Mouse (Mus musculus): Measurements from ENCODE around the gene Sbds. TPM values are rescaled to one million over a fixed set of nuclear protein-coding genes. Genes with fewer than 3 reads are reported as not detected.
A peak's percentile ranks its signal among the peaks of the same experiment; 100 is the strongest.
"Not testable (repeated sequence)": the region's sequence is repeated elsewhere in the genome, so short reads cannot be mapped to it uniquely, and the experiment has no call there.

Gene Sbds
- total RNA-seq, 2 experiments from 2014 or later: 75.4 to 81.3 TPM

DNA sequence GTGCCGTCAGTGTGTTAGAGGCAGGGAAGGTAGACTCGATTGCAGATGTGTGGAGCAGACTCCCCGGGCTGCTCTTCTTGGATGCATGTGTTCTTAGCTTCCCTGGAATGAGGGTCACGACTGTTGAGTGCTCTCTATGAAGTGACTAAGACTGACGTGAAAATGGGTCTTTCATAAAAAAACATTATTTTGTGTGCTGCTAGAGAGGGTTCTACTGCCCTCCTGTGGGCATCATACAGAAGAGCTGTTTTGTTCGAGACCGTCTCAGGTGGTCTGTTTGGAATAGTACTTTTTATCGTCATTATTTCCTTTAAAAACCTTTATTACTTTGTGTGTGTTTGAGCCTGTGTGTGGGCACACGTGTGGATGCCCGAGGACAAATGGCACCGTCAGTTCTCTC is 8.1 kb upstream of the Sbds start:
- intact Hi-C loops (cut with DNase I): no loop called here

DNA sequence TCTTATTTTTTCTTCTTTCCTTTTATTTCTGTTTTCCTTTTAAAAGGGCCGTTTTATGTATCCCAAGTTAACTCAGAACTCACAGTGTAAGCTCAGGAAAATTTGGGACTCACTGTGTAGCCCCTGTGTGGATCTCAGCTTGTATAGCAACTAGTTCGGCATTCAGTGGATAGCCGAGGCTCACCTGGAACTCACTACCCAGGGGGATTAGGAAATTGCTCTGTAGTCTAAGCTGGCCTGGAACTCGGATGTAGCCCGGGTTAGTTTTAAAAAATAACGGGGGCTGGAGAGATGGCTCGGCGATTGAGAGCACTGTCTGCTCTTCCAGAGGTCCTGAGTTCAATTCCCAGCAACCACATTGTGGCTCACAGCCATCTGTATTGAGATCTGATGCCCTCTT is 2.0 kb upstream of the Sbds start:
- no peak for DNase-seq (ENCODE audit: low spot score in 2 of 2)
- intact Hi-C loops (cut with DNase I): no loop called here

More for the DNA sequence above, 8.1 kb upstream of the Sbds start:
- no peak for DNase-seq (ENCODE audit: low spot score in 2 of 2)

DNA sequence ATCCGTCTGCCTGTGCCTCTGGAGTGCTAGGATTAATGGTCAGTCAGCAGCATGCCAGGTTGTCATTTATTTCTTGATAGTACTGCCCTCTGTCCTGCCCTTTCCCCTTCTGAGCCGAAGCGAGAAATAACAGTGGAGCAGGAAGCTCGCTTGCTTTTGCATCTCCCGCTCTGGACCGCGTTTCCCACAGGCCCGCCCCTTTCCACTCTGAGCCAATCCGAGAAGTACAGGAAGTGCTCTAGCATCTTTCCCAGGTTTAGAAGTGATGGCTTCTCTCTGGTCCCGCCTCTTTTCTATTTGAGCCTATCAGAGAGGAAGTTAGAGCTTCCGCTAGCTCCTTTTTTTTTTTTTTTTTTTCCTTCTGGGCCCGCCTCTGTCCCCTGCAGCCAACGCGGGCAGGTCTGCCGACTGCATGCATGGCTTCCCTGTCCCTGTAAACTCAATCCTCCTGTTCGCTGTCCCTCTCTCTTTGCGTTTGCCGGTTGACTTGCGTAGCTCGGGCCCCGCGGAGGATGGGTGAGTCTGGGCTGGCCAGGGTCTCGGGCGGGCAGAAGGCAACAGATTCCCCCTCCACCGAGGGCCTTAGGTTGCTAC is 1.4 kb upstream of the Sbds start:
- intact Hi-C loops (cut with DNase I): no loop called here
- DNase-seq (ENCODE audit: low spot score in 2 of 2): peak; percentile 89 to 92

DNA sequence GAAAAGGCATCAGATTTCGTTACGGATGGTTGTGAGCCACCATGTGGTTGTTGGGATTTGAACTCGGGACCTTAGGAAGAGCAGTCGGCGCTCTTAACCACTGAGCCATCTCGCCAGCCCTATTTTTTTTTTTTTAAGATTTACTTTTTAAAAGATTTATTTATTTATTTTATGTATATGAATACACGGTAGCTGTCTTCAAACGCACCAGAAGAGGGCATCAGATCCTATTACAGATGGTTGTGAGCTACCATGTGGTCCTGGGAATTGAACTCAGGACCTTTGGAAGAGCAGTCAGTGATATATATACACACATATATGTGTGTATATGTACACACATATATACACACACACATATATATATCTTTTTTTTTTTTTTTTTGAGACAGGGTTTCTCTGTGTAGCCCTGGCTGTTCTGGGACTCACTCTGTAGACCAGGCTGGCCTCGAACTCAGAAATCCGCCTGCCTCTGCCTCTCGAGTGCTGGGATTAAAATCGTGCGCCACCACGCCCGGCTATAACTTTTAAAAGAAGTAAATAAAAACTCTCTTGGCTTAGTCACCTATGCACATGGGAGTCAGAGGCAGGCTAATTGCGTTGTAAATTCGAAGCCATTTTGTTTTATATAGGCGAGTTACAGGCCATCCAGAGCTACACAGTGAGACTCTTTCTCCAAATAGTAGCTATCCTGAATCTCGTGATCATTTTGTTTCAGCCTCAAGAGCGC is 632 bp upstream of the Sbds start:
- intact Hi-C loops (cut with DNase I); DNase-seq (ENCODE audit: low spot score in 2 of 2): not testable (repeated sequence)

DNA sequence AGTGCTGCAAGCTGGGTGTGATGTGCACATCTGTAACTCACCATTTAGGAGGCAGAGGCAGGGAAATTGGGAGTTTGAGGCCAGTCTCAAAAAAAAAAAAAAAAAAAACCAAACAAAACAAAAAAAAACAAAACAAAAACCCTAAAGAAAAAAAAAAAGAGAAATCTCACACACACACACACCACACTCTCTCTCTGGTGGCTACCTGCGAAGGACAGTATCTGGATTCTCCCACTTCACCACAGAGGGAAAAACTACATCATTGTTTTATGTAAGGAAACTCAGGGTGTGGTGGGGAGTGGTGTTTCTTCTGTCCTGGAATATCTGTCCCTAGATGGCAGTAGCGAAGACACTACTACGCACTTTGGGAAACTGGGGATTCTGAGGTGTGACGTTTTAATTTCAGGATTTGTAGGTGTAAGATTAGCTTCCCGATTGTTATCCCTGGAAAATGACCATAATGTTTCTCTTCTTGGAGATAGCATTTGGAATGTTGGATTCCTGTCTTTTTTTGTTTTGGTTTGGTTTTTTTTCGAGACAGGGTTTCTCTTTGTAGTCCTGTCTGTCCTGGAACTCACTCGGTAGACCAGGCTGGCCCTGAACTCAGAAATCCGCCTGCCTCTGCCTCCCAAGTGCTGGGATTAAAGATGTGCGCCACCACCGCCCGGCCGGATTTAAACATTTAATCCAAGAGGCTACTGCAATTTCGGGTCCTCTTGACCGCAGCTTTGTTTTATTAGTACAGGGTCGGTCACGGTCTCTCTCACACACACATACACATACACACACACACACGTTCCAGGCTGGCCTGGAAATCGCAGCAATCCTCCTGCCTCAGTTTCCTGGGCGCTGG is 940 bp downstream of the Sbds start:
- DNase-seq (ENCODE audit: low spot score in 2 of 2): peak in 1 of 2 experiments; percentile 30
- intact Hi-C loops (cut with DNase I): no loop called here

DNA sequence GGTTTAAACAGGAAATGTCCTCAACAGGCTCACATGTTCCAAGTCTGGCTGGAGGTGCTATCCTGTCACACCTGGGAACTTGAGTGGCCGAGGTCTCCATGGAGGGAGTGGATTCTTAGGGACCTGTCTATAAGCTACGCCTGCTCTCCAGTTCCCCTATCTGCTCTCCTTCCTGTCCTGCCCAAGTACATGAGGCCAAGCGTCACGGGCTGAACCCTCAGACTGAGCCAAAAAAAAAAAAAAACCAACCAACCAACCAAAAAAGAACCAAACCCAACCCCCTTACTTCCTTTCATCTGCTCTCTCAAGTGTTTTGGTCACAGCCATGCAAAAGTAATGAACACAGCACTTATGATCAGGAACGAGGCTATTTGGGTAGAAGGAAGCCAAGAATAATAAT is 7.5 kb downstream of the Sbds start:
- no peak for DNase-seq (ENCODE audit: low spot score in 2 of 2)
- intact Hi-C loops (cut with DNase I): no loop called here

DNA sequence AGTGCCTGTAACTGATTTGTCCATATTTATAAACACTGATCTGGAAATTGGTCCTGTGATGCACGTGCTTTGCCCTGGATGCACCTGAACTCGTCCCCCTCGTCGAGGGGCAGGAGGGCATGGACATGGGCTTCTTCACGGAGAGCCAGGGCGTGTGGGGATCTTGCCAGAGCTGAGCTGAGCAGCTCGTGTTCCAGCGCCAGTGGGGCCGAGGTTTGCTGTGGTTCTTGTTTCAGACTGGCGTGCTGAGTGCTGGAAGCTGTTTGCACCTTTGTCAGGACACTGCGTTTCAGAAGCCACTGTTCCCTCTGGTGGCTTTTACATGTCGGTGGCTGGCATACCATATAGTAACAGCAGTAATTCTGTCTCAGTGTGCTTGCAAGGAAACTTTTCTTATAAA is 13.9 kb downstream of the Sbds start:
- intact Hi-C loops (cut with DNase I): no loop called here
- no peak for DNase-seq (ENCODE audit: low spot score in 2 of 2)

DNA sequence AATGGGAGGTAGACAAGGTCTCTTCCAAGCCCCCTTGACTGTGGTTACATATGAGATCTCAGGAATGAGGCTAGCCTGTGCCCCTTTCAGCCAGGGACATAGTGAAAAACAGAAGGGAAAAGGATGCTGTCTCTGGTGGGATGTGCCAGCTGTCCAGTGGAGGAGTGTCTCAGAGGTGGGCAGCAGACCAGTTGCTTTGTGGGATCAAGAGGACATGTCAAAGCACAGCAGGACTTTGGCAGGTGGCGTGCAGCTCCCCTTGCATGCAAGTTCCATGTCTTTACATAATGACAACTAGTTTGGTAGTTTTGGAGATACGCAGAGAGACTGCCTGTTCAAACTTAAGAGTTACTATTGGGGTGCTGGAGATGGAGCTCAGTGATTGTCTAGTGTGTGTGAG is 15.5 kb downstream of the Sbds start:
- intact Hi-C loops (cut with DNase I): no loop called here
- no peak for DNase-seq (ENCODE audit: low spot score in 2 of 2)

DNA sequence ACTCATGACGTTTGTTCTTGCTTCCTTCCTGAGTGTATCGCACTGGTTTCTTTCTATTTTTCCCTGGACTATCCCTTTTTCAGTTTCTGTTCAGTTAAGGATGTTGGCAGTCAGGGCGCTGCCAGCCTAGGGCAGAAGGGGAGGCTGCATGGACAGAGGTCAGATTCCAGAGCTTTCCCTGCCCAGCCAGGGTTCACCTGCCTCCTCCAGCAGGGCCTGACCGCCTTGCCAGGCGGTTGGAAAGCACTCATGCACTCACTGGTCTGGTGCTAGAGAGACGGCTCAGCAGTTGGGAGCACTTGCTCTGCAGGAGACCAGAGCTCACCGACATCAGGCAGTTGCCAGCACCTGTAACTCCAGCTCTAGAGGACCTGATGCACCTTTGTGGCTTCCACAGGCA is 16.1 kb downstream of the Sbds start:
- intact Hi-C loops (cut with DNase I): no loop called here
- DNase-seq (ENCODE audit: low spot score in 2 of 2): no peak

DNA sequence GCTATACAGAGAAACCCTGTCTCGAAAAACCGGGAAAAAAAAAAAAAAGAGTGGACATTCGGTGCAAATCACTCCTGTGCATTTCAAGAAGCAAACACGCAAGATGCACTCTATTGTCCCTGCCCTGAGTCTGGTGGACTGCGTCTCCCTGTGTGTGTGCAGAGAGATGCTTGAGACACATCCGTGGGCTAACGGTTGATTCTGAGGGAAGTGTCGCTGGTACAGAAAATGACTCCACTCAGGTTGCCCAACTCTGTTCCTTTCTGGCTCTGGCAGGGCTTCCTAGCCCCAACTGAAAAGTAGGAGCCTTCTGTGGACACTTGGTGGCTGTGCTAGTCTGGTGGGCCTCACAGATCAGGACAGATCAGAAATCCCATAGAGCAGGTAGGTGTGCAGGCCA is 19.0 kb downstream of the Sbds start:
- intact Hi-C loops (cut with DNase I): no loop called here

DNA sequence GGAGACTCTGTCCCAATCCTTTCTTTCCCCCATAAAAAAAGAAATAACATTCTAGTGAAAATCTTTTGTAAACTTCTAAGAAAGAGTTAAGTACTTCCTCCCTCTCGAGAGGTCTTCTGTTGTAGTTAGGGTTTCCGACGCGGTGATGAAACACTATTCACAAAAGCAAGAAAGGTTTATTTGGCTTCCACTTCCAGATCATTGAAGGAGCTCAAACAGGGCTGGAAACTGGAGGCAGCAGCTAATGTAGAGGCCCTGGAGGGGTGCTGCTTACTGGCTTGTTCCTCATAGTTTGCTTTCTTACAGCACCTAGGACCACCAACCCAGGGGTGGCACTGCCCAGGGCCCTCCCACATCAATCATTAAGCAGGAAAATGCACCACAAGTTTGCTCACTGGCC is 27.2 kb downstream of the Sbds start:
- DNase-seq (ENCODE audit: low spot score in 2 of 2): no peak

More for the DNA sequence above, 19.0 kb downstream of the Sbds start:
- no peak for DNase-seq (ENCODE audit: low spot score in 2 of 2)

DNA sequence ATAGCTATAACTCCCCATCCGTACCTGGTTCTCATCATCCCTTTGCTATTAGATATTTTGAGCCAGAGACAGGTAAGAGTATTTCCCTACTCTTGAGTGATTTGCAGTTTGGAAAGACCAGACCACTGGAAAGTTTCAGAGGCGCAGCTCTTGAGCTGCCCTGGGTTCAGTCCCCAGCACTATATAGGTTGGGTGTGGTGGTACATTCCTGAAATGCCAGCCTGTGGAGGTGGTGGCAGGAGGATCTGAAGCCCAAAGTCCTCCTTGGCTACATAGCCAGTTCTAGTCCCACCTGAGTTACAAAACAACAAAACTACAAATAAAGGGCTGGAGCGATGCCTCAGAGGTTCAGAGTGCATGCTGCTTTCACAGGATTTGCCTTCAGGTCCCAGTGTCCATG is 28.5 kb downstream of the Sbds start:
- intact Hi-C loops (cut with DNase I): no loop called here
- no peak for DNase-seq (ENCODE audit: low spot score in 2 of 2)

More for the DNA sequence above, 27.2 kb downstream of the Sbds start:
- intact Hi-C loops (cut with DNase I): no loop called here

DNA sequence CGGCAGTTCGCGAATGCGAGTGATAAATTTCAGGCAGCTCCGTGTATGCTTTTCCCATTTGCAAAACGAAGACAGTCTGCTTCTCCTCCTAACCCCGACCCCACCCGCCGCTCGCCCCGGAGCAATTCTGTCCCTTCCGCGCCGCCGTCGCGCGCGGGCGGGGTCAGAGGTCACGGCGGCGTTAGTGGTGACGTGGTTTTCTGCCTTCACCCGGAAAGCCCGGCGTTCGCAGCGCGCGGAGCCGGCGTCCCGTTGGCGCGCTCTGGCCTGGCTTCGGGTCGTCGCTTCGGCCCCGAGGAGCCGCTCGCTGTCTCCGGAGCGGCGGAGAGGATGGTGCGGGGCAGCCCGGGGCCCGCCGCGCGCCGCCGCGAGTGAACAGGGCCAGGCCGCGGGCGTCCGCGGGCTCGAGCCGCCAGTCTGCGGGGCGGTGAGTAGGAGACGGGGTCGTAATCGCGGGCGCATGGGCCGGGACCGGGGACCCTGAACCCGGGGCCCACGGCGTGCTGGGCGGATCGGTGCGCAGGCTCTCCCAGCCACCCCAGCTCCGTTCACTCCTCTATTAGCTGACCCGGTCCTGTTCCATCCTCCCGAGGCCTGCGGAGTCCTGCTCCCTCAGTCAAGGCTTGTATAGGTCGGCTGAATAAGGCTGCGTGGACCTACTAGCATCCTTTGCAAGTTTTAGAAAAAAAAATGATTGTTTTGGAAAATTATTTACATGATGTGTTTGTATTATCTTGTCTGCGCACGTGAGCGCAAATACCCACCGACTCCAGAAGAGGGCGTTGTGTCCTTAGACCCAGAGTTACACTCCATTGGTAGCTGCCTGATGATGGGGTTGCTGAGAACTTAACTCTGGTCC is 33.0 kb downstream of the Sbds start:
- DNase-seq (ENCODE audit: low spot score in 2 of 2): peak; percentile 96 to 98
- intact Hi-C loops (cut with DNase I): loop anchor here (1.0 kb wide), 1 partner anchor 51 kb away; the partner anchor contains the start of gene Rabgef1

DNA sequence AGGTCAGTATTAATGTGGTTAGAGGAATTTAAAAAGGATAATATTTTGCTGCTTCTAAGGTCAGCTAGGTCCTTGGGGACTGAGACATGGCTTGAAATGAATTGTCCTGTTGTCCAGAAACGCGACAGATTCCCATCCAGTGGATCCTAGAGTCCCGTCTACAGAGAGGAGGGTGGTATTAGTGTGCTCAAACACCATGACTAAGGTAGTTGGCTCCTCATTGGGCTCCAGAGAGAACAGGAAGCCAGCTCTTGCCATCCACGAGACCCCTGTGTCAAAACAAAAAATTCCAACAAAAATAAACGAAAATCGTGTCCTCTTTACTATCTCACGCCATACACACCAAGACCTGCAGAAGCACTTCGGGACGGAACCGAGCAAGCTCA is 33.6 kb downstream of the Sbds start:
- DNase-seq (ENCODE audit: low spot score in 2 of 2): no peak

DNA sequence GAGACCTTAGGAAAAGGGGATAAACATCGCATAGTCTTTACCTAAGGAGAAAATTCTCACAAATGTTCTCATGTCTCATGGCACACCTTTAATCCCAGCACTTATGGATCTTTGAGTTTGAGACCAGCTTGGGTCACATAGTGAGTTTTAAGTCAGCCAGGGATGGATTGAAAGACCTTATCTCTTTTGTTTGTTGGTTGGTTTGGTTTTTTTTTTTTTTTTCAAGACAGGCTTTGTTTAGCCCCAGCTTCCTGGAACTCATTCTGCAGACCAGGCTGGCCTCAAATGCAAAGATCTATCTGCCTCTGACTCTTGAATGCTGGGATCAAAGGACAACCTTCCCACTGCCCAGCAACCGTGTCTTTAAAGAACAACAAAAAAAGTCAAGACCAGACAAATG is 34.0 kb downstream of the Sbds start:
- intact Hi-C loops (cut with DNase I): no loop called here
- no peak for DNase-seq (ENCODE audit: low spot score in 2 of 2)

More for the DNA sequence above, 33.6 kb downstream of the Sbds start:
- intact Hi-C loops (cut with DNase I): loop anchor here (1.0 kb wide), 1 partner anchor 50 kb away; the partner anchor contains the start of gene Rabgef1

DNA sequence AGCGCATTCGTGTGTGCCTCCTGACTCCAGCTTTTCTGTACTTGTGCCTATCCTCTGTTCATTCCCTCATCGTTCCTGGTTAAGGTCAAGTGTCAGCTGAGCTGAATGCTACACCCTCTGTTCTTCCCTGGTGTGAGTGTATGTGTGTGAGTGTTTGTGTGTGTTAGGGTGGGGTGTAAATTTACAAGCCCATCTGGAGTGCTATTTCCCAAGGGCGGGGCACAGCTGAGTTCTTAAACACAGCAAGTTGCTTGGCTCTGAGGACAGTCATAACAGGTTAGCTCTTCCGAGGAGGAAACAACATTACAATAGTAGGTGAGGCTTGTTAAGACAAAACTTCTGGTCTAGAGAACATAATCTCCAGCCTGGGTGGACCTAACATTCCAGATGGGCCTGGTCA is 37.0 kb downstream of the Sbds start:
- intact Hi-C loops (cut with DNase I): no loop called here
- DNase-seq (ENCODE audit: low spot score in 2 of 2): no peak

DNA sequence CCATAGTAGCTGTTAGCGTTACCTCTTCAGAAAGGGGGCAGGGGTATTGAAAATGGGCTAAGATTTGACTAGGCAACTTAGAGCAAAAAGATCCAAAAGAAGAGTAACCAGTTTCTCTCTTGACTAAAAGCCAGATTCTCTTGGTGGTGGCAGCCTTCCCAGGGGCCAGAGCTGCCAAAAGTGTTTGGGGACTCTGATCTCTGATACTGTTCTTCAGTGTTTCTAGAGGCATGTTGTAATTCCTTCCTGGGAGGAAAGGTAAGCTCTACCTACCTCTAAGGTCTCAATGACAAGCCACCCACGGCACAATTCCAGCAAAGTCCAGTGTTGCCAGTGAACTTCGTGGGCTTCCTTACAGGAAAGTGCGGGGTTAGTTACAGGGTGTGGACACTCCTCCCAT is 37.9 kb downstream of the Sbds start:
- no peak for DNase-seq (ENCODE audit: low spot score in 2 of 2)
- intact Hi-C loops (cut with DNase I): no loop called here

DNA sequence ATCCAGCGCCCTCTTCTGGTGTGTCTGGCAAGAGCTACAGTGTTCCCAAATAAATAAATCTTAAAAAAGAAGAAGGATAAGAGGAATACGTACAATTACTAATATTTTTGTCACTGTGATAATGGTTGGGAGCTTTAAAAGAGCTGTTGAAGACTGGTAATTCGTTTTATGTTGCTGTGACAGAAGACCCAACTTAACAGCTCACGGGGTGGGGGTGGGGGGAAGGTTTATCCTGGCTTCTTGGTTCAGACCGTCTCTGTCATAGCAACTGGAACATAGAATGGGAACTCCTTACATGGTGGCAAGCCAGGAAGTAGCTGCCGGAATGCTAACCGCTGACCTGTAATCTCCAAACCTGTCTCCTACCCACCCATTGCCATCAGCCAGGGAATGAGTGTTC is 38.5 kb downstream of the Sbds start, which contains the start of gene Tmem248:
Tmem248 (plus strand) TSS at position 301 of the 400 bp plus-strand sequence.
- intact Hi-C loops (cut with DNase I): no loop called here
- no peak for DNase-seq (ENCODE audit: low spot score in 2 of 2)

DNA sequence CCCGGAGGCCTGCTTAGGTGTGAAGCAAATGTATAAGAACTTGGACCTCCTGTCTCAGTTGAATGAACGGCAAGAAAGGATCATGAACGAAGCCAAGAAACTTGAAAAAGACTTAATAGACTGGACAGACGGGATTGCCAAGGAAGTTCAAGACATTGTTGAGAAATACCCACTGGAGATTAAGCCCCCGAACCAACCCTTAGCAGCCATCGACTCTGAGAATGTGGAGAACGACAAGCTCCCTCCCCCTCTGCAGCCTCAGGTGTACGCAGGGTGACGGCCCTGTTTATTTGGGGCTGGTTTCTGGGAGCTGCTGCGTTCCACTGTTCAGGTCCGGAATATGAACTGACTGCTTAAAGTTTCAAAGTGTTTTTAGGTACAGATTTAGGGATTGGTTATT is 42.4 kb downstream of the Sbds start:
- intact Hi-C loops (cut with DNase I): no loop called here
- DNase-seq (ENCODE audit: low spot score in 2 of 2): no peak

DNA sequence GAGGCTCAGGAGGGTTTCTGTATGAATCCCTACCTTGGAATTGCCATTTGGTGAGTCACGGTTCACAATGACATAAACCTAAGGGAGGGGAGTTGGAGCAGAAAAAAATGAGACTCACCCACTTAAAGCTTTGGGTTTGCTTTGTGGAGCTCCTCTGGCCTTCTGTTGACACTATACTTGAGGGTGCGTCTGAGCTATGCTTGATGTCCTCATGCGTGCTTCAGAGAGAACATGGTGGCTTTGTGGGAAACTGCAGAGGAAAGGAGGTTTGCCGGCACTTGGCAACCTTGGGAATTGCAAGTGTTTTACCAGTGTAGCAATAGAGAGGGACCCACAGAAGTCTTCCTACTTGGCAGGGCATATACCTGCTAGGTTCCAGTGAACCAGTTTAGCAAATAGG is 48.0 kb downstream of the Sbds start:
- no peak for DNase-seq (ENCODE audit: low spot score in 2 of 2)
- intact Hi-C loops (cut with DNase I): no loop called here

Measured in left cerebral cortex, postnatal 36 days (tissue).